Mouse (Mus musculus) cerebellum, adult 9-11 months (tissue): ENCODE measurements around the gene Hmcn2.
A peak's percentile ranks its signal among the peaks of the same experiment; 100 is the strongest.

Experiments used
- DNase-seq: peaks from one replicate; pipeline ENCODE4 v3.0.0; 2022

Hmcn2 gene

GRCm38 (mm10) chr2:31314007-31314465 is at the start of gene Hmcn2:
Gene Hmcn2 (plus strand): TSS chr2:31314415.
- DNase-seq = no peak

GRCm38 (mm10) chr2:31267447-31267846 is 46.8 kb upstream of the Hmcn2 start:
- no peak for DNase-seq

GRCm38 (mm10) chr2:31268631-31269030 is 45.6 kb upstream of the Hmcn2 start:
- DNase-seq = no peak

GRCm38 (mm10) chr2:31269188-31269587 is 45.0 kb upstream of the Hmcn2 start:
- no peak for DNase-seq

- no peak for DNase-seq
These were observed 44.4 kb upstream of the Hmcn2 start for GRCm38 (mm10) chr2:31269847-31270246.

GRCm38 (mm10) chr2:31270470-31270869 is 43.7 kb upstream of the Hmcn2 start:
- DNase-seq = no peak

GRCm38 (mm10) chr2:31271071-31271470 is 43.1 kb upstream of the Hmcn2 start:
- DNase-seq = no peak

- no peak for DNase-seq
These were observed 39.2 kb upstream of the Hmcn2 start for GRCm38 (mm10) chr2:31274993-31275392.

GRCm38 (mm10) chr2:31277810-31278209 is 36.4 kb upstream of the Hmcn2 start:
- DNase-seq = peak; percentile 78

GRCm38 (mm10) chr2:31278483-31278882 is 35.7 kb upstream of the Hmcn2 start:
- DNase-seq = peak; percentile 51

- DNase-seq = no peak
These were observed 33.1 kb upstream of the Hmcn2 start for GRCm38 (mm10) chr2:31281138-31281537.

- peak; percentile 75 for DNase-seq
These were observed 31.9 kb upstream of the Hmcn2 start for GRCm38 (mm10) chr2:31282266-31282665.

GRCm38 (mm10) chr2:31282880-31283279 is 31.3 kb upstream of the Hmcn2 start:
- no peak for DNase-seq

- no peak for DNase-seq
These were observed 29.7 kb upstream of the Hmcn2 start for GRCm38 (mm10) chr2:31284531-31284930.

GRCm38 (mm10) chr2:31291421-31291820 is 22.8 kb upstream of the Hmcn2 start:
- DNase-seq = peak; percentile 51

- peak; percentile 78 for DNase-seq
These were observed 19.2 kb upstream of the Hmcn2 start for GRCm38 (mm10) chr2:31294985-31295384.

- peak; percentile 45 for DNase-seq
These were observed 17.8 kb upstream of the Hmcn2 start for GRCm38 (mm10) chr2:31296395-31296794.

GRCm38 (mm10) chr2:31297602-31298268 is 16.5 kb upstream of the Hmcn2 start:
- DNase-seq = peak; percentile 56

GRCm38 (mm10) chr2:31298814-31299213 is 15.4 kb upstream of the Hmcn2 start:
- peak; percentile 11 for DNase-seq

GRCm38 (mm10) chr2:31299266-31299665 is 14.9 kb upstream of the Hmcn2 start:
- DNase-seq = peak; percentile 38

- DNase-seq = peak; percentile 41
These were observed 14.2 kb upstream of the Hmcn2 start for GRCm38 (mm10) chr2:31299996-31300395.

GRCm38 (mm10) chr2:31303177-31303576 is 11.0 kb upstream of the Hmcn2 start:
- DNase-seq = no peak

GRCm38 (mm10) chr2:31304191-31304590 is 10.0 kb upstream of the Hmcn2 start:
- no peak for DNase-seq

- no peak for DNase-seq
These were observed 9.2 kb upstream of the Hmcn2 start for GRCm38 (mm10) chr2:31304801-31305665.
